Comparison of ENCODE assay signal across 20 mouse cellular contexts in genomic region chr2:68374202-68374601, GRCm38 (mm10).
"Had no signal": no experiment of that assay in that cellular context is flagged by ENCODE, and none has a peak within 500 bp of the region (broad histone marks: within the 10 kb centered on the region; RNA-seq: fewer than 3 reads in every experiment).

No protein-coding gene starts in this region.

- H3K27me3 ChIP-seq: limb, embryonic 12.5 days; limb, embryonic 15.5 days; midbrain, embryonic 12.5 days; midbrain, embryonic 15.5 days; neural tube, embryonic 12.5 days; neural tube, embryonic 15.5 days had no signal

- ATAC-seq: liver, postnatal 0 days; lung, postnatal 0 days; midbrain, embryonic 15.5 days had no signal

- H3K4me2 ChIP-seq: limb, embryonic 12.5 days; limb, embryonic 15.5 days; liver, embryonic 11.5 days; lung, embryonic 14.5 days; midbrain, embryonic 12.5 days; midbrain, embryonic 15.5 days; neural tube, embryonic 12.5 days; neural tube, embryonic 15.5 days had no signal

- H3K4me3 ChIP-seq: limb, embryonic 12.5 days; limb, embryonic 15.5 days; midbrain, embryonic 12.5 days; midbrain, embryonic 15.5 days; neural tube, embryonic 12.5 days; neural tube, embryonic 15.5 days had no signal

- H3K36me3 ChIP-seq: limb, embryonic 12.5 days; limb, embryonic 15.5 days; midbrain, embryonic 12.5 days; midbrain, embryonic 15.5 days; neural tube, embryonic 12.5 days; neural tube, embryonic 15.5 days had no signal

- DNase-seq: kidney, postnatal 25 days; left cerebral cortex, postnatal 4 days; liver, postnatal 0 days; lung, embryonic 14.5 days; right cerebral cortex, adult 18-20 months; right cerebral cortex, postnatal 14 days; right cerebral cortex, postnatal 4 days; thymus, postnatal 25 days had no signal

- H3K9me3 ChIP-seq: limb, embryonic 12.5 days; limb, embryonic 15.5 days; midbrain, embryonic 12.5 days; midbrain, embryonic 15.5 days; neural tube, embryonic 12.5 days; neural tube, embryonic 15.5 days had no signal

- H3K27ac ChIP-seq: kidney, postnatal 0 days; limb, embryonic 12.5 days; limb, embryonic 15.5 days; liver, embryonic 14.5 days; macrophage; midbrain, embryonic 12.5 days; midbrain, embryonic 15.5 days; neural tube, embryonic 12.5 days; neural tube, embryonic 15.5 days; stomach, postnatal 0 days had no signal

- H3K4me1 ChIP-seq: limb, embryonic 15.5 days had no signal

- H3K9ac ChIP-seq: limb, embryonic 12.5 days; limb, embryonic 15.5 days; liver, embryonic 14.5 days; liver, postnatal 0 days; lung, embryonic 14.5 days; midbrain, embryonic 12.5 days; midbrain, embryonic 15.5 days; neural tube, embryonic 12.5 days; neural tube, embryonic 15.5 days had no signal
